Mouse (Mus musculus) brain, embryonic 14.5 days (tissue): ENCODE results near the gene Pitpnm2.

Experiments
- CTCF ChIP-seq: fragments of 200-500 bp; IDR thresholded peaks from 2 replicates; pipeline ENCODE4 v1.5.1; 2012; ENCODE audit warnings: inconsistent platforms, mild to moderate bottlenecking, moderate library complexity, borderline replicate concordance; ENCODE audit not compliant: insufficient read depth, insufficient read length; ENCODE audit errors: extremely low read depth
- POLR2A ChIP-seq: fragments of 200-500 bp; IDR thresholded peaks from 2 replicates; pipeline ENCODE4 v1.6.1; 2012; ENCODE audit warnings: mild to moderate bottlenecking, inconsistent platforms, borderline replicate concordance; ENCODE audit not compliant: poor library complexity, insufficient read depth, insufficient read length, severe bottlenecking; ENCODE audit errors: extremely low read depth

GRCm38 (mm10) chr5:124210281-124211016 is 39.1 kb downstream of the Pitpnm2 start:
- no peak for TF ChIP-seq POLR2A
- TF ChIP-seq CTCF, result no peak
